Comparison of ENCODE assay signal across 8 mouse cellular contexts in genomic region chrX:170004236-170004635, GRCm38 (mm10). TPM values are rescaled to one million over a fixed set of nuclear protein-coding genes. Genes with fewer than 3 reads are reported as not detected.
DNase-seq lines count a peak whose midpoint lies in the region; ATAC-seq and TF ChIP-seq lines count a peak whose summit lies in the region.
"Not testable (repeated sequence)": the region's sequence is repeated elsewhere in the genome, so short reads cannot be mapped to it uniquely, and the experiment has no call there.

No protein-coding gene starts in this region.

- not testable (repeated sequence) for ATAC-seq in forebrain, embryonic 12.5 days (ENCODE audit: low FRiP score); lung, embryonic 14.5 days (ENCODE audit: insufficient read depth); neural tube, embryonic 13.5 days (ENCODE audit: low read depth)

- peak overlapping the region; percentile 5; the same call in 1 of the 2 replicates for H3K27ac ChIP-seq in forebrain, embryonic 12.5 days
- H3K27ac ChIP-seq in hindbrain, embryonic 10.5 days: peak overlapping the region; percentile 71
- not testable (repeated sequence) for H3K27ac ChIP-seq in lung, embryonic 14.5 days (ENCODE audit: low read depth)
- 0 out of 2 replicates have a peak overlapping the region, but pooled peaks have one; percentile 0 for H3K27ac ChIP-seq in neural tube, embryonic 13.5 days (replicated peaks)

- H3K27me3 ChIP-seq in E14TG2a.4 (ENCODE audit: insufficient read depth, low read length); forebrain, embryonic 12.5 days; hindbrain, embryonic 10.5 days (ENCODE audit: insufficient read depth, poor library complexity, severe bottlenecking); lung, embryonic 14.5 days (ENCODE audit: insufficient read depth, low read length); neural tube, embryonic 13.5 days: not testable (repeated sequence)

- not testable (repeated sequence) for H3K4me2 ChIP-seq in forebrain, embryonic 12.5 days; lung, embryonic 14.5 days; neural tube, embryonic 13.5 days

- WGBS in forebrain, embryonic 12.5 days: 49% methylated on average over 2 of the region's 2 CpGs
- WGBS in hindbrain, embryonic 10.5 days: 45% methylated on average over 2 of the region's 2 CpGs
- WGBS in lung, embryonic 14.5 days: 47% methylated on average over 2 of the region's 2 CpGs
- 41% methylated on average over 2 of the region's 2 CpGs for WGBS in neural tube, embryonic 13.5 days

- TF ChIP-seq CTCF in E14TG2a.4 (conservative IDR thresholded peaks at IDR 0.05; ENCODE audit: low read length); lung, embryonic 14.5 days (IDR thresholded peaks at IDR 0.05; ENCODE audit: low read depth): not testable (repeated sequence)

- not testable (repeated sequence) for H3K36me3 ChIP-seq in E14TG2a.4 (ENCODE audit: insufficient read depth, low read length); forebrain, embryonic 12.5 days (replicated peaks); hindbrain, embryonic 10.5 days; lung, embryonic 14.5 days (ENCODE audit: insufficient read depth); neural tube, embryonic 13.5 days

- H3K9ac ChIP-seq in forebrain, embryonic 12.5 days; lung, embryonic 14.5 days; neural tube, embryonic 13.5 days: not testable (repeated sequence)

- peaks cover 51% of the 10 kb centered on the region for H3K4me1 ChIP-seq in E14TG2a.4 (replicated peaks; ENCODE audit: low read depth, low read length)
- peaks cover 25% of the 10 kb centered on the region for H3K4me1 ChIP-seq in forebrain, embryonic 12.5 days
- H3K4me1 ChIP-seq in hindbrain, embryonic 10.5 days (replicated peaks): peaks cover 32% of the 10 kb centered on the region
- not testable (repeated sequence) for H3K4me1 ChIP-seq in lung, embryonic 14.5 days (ENCODE audit: insufficient read depth); neural tube, embryonic 13.5 days (replicated peaks)

- peak; percentile 61 for DNase-seq in ZHBTc4 (ENCODE audit: low read depth, low spot score)
- peak; percentile 14 for DNase-seq in embryo, embryonic 11 days
- DNase-seq in hindbrain, embryonic 10.5 days (ENCODE audit: low spot score): peak; percentile 49
- peak; percentile 0 for DNase-seq in lung, embryonic 14.5 days
- DNase-seq in urinary bladder, postnatal 10 days (ENCODE audit: low spot score): peak; percentile 27

- peak overlapping the region; percentile 5 for H3K4me3 ChIP-seq in E14TG2a.4 (replicated peaks; ENCODE audit: low read length)
- H3K4me3 ChIP-seq in forebrain, embryonic 12.5 days (replicated peaks); hindbrain, embryonic 10.5 days; lung, embryonic 14.5 days (ENCODE audit: low read depth, low read length); neural tube, embryonic 13.5 days: not testable (repeated sequence)

- H3K9me3 ChIP-seq in E14TG2a.4 (ENCODE audit: low read length): peaks cover 48% of the 10 kb centered on the region
- peaks cover 32% of the 10 kb centered on the region for H3K9me3 ChIP-seq in forebrain, embryonic 12.5 days
- H3K9me3 ChIP-seq in hindbrain, embryonic 10.5 days: peaks cover 48% of the 10 kb centered on the region
- peaks cover 45% of the 10 kb centered on the region for H3K9me3 ChIP-seq in lung, embryonic 14.5 days (ENCODE audit: low read depth, low read length)
- H3K9me3 ChIP-seq in neural tube, embryonic 13.5 days: peaks cover 23% of the 10 kb centered on the region

RNA-seq across cellular contexts. Expression of gene Gm21887, which starts 5.2 kb away (rescaled TPM):
- 181 and 277 TPM in 2 replicates for polyA plus RNA-seq in forebrain, embryonic 12.5 days (2016; fragmentation: Nextera tagmentation; extraction: Ambion mirVana)
- polyA plus RNA-seq in hindbrain, embryonic 10.5 days (2016; fragmentation: Nextera tagmentation; extraction: Ambion mirVana): 229 and 264 TPM in 2 replicates
- polyA plus RNA-seq in lung, embryonic 14.5 days (2014; fragmentation: Nextera tagmentation; extraction: Ambion mirVana): 252 and 439 TPM in 2 replicates
- 139 and 172 TPM in 2 replicates for polyA plus RNA-seq in neural tube, embryonic 13.5 days (2015; fragmentation: Nextera tagmentation; extraction: Ambion mirVana)

Comparison
In these comparisons a context has a peak if more than half of its experiments do, and no peak if none do; other contexts are left out.
1. DNase-seq: peak in every context shown above with its lines; median percentile 61 in ZHBTc4; 49 in hindbrain, embryonic 10.5 days; 27 in urinary bladder, postnatal 10 days; 14 in embryo, embryonic 11 days; 0 in lung, embryonic 14.5 days.